Mouse (Mus musculus) skeletal muscle tissue, adult 2 months (tissue): ENCODE data around the gene Ptcd2.
"Not testable (repeated sequence)": the region's sequence is repeated elsewhere in the genome, so short reads cannot be mapped to it uniquely, and the experiment has no call there.

ENCODE experiments used
- DNase-seq: peaks from one replicate; pipeline ENCODE4 v3.0.0-alpha.2; 2012; ENCODE audit warnings: low read depth, low spot score

Ptcd2 gene

DNA sequence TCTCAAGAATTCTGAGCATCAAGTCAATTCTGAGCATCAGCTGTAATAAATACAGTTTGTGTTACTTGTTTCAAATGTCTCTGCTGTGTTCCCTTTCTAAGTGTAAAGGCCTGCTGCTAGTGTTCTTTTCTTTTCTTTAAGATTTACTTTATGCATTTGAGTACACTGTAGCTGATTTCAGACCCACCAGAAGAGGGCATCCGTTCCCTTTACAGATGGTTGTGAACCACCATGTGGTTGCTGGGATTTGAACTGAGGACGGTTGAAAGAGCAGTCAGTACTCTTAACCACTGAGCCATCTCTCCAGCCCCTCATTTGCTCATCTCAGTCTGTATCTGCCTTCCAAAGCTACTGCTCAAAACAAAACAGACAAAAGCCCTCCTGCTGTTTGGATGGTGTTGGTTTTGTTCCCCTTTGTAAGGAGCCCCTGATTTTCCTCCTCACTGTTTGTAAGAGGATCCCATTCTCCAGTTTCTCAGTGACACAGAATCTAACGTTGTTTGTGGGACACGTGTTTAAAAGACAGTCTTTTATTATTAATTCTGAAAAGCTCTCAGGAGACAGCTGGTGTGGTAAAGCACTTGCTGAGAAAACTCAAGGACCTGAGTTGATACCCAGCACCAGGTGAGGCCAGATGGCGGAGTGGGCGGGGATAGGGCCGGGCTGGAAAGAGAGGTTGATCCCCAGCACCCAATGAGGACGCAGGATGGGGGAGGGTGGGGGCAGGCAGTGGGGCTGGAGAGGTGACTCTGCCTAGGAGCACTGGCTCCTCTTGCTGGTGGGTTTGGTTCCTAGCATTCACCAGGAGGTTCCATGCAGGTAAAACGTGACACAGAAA, 12.1 kb upstream of the Ptcd2 start:
- DNase-seq = no peak

DNA sequence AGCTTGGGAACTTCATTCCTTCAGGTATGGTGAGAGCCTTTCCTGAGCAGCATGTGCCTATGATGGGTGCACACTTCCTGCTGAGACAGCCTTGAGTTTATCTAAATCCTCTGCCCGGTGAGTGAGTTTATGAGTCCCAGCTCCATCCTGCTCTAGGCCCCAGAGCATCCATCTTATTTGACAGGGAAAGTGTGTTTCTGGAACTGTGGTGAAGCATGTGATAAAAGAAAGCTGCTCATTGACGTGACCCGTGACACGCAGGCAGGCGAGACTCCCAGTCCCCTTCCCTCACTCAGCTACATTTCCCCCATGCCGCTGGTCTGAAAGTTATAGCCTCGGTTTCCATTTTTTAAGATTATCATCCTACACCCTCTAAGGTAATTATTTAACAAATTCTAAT, 11.4 kb upstream of the Ptcd2 start:
- DNase-seq = no peak

DNA sequence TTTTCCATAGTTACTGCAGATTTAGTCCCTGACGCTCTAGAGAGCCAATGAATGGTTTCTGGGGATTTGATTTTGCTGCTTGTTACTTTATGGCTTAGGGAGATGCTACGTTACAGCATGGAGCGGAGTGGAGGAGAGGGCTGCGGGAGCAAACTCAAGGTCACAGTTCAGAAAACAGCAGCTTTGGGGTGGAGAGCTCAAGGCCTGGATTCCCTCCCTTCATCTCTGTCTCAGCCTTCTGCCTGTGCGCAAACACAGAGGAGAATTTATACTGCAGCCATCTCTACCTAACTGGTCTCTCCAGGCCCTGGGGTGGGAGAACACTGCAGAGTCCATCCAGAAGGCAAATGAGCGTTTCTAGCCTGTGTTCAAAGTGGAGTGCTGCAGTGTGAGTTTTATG, 10.6 kb upstream of the Ptcd2 start:
- no peak for DNase-seq

DNA sequence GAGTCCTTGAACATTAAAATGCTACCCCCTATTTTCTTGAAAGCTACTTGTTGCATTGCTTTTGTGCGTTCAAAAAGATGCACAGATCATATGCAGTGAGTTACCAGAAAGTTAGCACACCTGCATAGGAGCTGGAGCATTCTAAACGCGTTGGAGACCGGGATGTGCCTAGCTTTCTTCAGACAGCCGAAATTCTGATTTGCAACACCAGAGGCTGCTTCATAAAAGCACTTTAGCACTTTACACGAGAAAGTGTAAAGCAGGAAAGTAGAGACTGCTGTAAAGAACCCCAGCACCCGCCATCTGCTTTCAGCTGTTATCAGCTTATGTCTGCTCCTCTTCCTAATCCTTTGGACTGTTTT, 9.0 kb upstream of the Ptcd2 start:
- DNase-seq = no peak

DNA sequence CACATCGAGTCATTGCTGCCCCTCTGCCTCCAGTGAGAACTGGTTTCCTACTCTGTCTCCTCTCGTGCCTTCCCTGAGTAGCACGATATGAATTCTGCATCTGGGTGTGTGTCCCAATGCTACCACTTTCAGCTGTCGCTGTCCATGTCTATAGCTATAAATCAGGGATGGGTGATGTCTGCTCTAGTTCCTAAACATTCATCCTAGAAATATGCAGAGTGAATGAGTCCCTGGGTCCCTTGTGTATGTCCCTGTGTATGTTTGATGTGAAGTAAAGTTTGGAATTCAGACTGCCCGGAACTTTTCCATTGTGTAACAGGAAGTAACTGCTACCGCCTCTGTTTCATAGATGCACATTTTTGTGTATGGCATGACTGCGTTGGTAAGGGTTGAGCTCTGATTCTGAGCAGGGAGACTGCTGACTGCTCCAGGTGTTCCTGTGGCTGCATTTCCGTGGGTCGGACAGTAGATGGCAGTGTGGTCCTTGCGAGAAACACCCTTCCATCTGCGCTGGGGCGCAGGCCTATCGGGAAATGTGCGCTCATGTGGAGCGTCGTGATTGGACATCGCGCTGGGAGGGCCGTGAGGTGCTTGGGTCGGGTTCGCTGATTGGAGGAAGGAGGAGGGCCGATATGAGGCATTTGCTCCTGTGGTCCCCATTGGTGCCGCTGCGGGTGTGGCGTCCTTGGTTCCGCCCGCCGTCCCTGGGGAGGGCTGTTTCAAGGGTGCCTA, 8.4 kb upstream of the Ptcd2 start:
- peak; percentile 99 for DNase-seq

DNA sequence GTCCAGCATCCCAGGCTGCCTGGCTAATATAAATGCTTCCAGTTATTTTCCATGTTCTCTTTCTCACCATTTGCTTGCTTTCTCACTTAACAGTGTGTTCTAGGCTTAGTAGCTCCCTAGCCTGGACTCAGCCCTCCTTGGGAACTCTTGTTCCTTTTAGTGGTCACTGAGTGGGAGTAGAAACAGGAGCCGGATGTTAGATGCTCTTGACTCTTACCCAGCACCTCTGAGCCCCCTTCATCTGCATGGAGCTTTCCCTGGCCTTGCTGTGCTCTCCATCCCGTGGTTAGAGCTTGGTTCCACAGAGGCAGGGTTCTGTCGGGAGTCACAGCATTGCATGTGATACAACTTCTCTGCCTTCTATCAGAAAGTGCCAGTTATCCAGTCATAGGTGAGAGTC, 7.1 kb upstream of the Ptcd2 start:
- DNase-seq = no peak

DNA sequence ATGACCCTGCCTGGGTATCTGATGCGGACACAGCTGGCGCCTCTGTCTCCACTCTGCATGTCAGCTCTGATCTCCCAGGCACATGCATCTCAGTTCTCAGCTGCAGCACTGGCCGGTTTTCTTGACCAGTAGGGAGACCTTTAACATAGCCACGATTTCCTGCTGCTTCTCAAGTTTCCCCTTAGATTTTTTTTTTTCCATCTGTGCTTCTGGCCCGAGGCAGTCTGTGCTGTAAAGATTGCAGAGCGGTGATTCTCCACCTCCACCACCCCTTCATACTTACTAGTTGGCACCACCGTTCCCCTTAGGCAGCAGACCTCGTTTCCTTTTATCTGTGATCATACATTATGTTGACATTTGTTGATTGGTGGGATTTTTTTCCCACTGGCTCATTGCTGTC, 6.7 kb upstream of the Ptcd2 start:
- no peak for DNase-seq

DNA sequence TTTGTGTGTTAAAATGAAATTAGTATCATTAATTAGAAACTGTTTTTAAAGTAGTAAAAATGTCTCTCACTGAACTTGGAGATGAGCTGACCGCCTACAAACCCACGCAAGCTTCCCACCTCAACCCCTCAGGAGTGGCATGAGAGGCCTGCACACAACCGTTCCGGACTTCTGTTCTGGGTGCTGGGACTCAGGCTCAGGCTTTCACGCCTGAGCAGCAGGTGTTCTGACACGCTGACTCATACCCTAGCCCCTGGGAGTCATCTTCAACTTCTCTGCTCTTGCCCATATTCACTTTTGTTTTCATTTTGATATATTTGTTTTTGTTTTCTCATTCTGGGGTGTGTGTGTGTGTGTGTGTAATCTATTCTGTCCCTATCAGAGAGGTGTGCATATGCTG, 5.5 kb upstream of the Ptcd2 start:
- DNase-seq = no peak

DNA sequence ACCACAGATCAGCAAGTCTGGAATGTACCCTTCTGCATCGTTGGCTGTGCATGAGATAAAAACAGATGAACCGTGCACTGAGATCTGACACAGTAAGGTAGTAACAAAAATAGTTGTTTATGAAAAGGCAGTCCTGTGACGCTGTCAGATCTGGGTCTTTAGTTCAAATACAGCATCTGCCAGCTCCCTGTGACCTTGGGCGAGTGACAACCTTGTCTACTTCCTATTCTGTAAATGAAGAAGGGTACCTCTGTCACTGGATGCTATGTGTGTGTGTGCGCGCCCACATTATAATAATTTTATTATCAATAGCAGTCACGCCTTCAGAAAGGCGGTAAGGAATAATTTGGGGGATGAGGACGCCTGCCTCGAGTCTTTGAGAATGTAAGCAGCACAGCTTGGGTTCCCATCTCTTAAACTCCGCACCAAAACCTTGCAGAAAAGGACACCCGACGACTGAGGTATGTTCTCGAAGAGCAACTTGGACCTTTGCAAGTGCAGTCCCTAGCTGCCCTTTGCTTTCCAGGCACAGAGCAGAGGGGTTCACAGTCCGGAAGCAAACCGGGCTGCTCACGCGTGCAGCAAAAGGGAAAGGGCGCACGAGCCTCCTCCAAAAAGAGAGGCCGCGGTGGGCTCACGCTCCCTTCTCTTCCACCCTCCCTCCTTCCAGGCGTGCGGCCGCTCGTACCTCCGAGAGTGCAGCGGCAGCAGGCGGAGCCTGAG, 468 bp downstream of the Ptcd2 start:
- DNase-seq = no peak

DNA sequence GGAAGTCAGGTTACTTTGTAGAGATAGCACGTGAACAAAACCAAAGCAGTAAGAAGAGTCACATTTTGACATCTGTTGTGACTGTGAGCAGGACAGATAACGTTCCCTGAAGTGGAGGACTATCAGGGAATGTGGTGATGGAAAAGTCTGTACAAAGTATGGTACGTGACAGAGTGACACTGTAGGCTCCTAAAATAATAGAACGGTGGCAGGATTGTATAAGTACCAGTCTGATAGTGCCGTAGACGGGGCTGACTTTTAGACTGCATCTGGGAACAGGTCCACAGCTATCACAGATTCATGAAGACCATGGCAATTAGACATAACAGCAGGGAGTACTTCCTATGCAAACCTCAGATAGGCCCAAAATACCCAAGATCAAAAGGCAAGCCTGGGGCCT, 3.0 kb downstream of the Ptcd2 start:
- DNase-seq = no peak

DNA sequence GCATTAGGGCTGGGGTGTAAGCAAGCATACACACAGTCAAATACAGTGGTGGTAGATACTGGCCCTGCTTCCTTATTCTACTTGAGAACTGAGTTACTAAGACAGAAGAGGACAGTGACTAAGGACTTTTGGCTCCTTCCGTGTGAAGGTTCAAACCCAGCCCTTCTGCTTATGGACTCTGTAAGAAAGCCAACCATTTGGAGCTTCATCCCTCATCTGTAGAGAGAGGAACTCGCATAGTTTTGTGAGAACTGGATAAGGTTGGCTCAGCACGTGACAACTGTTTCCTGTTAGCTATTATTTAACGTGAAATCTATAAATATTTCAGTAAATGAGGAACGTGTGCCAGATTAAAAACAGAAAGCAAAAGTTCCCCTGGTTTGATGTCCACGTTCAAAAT, 7.0 kb downstream of the Ptcd2 start:
- no peak for DNase-seq

DNA sequence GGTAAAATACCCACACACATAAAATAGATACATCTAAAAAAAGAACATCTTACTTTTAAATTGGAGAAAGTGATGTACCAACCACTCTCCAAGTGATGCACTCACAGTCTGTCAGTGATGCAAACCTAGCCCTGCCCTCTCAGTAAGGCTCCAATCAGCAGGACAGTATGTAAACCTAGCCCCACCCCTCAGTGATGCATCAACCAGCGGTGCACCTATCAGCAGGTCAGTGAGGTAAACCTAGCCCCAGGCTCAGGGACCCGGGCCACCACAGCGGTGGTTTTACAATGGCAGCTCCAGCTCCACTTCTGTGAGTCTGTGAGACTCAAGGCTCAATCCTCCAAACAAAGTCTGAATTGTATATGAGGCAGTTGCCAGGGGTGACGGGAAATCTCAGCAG, 13.2 kb downstream of the Ptcd2 start:
- no peak for DNase-seq

DNA sequence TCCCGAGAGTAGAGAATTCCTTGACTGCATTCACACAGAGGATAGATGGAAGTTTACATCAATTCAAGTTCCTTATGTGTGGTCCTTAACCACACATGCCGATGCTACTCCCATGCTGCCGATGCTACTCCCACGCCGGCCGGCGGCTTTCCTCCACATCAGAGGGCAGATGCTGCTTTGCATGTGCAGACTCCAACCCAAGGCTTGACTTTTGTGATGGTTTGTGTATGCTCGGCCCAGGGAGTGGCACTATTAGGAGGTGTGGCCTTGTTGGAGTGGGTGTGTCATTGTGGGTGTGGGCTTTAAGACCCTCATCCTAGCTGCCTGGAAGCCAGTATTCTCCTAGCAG, 20.2 kb downstream of the Ptcd2 start:
- not testable (repeated sequence) for DNase-seq

DNA sequence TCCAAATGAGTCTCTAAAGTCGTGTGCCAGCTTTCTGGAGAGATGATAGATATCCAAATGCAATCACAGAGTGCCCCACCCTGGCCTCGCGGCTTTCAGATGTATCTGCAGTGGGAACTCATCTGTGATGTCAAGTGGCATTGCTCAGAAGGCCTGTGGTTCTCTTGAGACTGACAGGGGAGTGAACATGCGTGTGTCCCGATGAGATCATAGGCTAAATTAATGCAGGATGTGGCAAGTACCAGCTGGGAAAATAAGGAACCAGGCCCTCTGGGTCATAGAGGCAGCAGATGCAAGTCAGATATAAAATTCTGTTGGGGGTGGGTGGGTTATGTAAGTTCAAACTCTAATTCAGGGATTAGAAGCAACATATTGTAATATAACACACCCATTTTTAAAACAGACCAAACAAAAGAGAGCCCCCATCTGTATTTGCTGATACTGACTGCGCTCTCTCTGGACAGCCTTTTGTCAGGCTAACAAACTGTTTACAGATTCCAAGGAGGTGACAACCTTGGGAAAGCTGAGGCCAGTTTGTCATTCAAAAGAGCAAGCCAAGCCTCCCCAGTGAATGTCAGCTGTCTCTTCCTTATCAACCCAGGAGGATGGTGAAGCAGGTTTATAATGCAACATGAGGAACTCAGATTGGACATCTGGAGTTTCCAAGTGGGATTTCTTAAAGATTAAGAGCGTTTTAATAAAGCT, 20.7 kb downstream of the Ptcd2 start:
- DNase-seq = peak; percentile 82

DNA sequence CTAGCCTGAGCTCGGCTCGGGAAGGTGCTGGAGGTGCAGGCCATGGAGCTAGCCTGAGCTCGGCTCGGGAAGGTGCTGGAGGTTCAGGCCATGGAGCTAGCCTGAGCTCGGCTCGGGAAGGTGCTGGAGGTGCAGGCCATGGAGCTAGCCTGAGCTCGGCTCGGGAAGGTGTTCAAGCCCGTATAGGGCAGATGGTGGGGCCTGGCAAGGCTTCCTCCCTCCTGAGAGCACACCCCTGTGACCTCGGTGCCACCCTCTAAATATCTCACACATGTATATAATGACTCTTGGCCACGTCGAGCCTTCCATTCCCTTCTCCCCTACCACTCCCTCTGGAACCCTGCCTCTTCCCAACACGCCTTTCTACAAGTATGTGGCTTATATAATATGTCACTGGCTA, 21.6 kb downstream of the Ptcd2 start:
- DNase-seq = not testable (repeated sequence)

DNA sequence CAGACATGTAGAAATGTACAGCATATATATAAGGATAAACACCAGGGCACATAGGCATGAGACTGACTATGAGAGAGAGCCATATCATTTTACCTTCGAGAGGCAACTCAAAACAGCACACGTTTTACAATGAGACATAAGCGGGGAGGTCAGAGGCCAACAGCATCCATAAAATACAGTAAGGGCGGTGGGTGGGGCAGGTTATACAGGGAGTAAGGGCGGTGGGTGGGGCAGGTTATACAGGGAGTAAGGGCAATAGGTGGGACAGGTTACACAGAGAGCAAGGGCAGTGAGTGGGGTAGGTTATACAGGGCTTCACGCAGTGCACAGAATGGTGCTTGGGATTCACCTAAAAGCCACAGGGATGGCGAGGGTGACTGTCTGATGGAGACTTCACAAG, 24.1 kb downstream of the Ptcd2 start:
- no peak for DNase-seq

DNA sequence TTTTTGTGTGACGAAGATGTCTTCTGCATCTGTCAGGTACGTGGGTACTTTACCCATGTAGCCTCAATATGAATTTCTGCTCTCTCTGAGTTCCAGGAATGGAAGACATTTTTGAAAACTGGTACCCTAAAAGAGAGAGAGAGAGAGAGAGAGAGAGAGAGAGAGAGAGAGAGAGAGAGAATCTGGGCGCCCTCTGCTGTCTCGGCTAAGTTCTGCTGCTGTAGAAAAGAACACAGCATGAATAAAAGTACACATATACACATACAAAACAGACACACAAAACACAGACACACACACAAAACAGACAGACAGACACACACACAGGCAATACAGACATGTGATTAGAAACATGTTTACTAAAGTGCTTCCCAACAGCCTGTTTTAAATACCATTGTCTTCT, 27.4 kb downstream of the Ptcd2 start:
- DNase-seq = no peak

DNA sequence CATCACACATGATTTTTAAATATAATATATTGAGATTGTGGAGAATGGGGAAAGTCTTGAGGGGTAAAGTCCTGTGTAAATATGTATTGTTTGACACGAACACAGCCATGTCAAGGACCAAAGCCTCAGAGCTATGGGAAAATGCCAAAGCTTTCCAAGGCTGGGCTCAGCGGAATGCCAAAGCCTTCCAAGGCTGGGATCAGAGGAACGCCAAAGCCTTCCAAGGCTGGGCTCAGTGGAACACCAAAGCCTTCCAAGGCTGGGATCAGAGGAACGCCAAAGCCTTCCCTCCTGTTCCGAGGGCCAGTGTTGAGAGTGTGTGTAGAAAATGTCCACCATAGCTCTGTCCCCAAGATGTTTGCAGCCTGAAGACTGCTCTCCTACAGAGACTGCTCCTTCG, 28.1 kb downstream of the Ptcd2 start:
- DNase-seq = no peak

DNA sequence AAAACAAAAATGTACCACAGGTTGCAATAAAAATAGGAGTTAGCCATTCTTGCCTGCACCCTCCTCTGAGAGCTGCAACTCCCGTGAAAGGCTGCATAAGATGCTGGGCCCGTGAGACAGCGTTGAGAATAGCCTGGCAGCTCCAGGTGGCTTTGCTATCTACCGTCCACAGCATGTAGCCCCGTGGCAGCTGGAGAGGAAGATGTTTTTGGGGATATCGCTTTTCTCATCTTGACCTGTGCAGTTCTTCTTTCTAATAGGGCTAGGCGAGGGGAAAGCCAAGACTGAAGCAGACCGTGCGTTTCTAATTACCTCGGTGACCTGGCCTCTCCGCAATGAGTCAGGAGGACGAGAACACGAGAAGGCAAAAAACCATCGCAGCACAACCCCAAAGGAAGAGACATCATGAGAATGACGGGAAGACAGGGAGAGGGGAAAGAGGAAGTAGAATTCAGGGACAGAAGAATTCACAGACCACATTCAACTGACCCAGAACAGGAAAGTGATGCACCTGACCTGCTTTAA, 29.8 kb downstream of the Ptcd2 start:
- DNase-seq = no peak

DNA sequence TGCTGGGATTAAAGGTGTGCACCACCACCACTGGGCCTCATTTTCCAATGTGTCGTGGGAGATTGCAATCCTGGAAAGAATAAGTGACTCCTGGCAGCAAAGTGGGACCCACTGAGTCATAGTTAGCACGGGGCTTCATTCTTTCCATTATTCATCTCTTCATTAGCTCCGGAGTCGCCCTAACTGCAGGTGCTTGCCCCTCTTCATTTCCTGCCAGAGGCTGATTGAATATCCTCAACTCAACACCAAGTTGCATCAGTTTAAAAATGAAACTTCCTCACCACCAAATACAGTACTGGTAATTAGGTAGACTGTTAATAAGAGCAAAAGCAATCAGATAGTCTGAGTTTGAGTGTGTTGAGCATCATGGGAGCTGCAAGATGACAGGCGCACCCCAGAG, 30.4 kb downstream of the Ptcd2 start:
- no peak for DNase-seq

DNA sequence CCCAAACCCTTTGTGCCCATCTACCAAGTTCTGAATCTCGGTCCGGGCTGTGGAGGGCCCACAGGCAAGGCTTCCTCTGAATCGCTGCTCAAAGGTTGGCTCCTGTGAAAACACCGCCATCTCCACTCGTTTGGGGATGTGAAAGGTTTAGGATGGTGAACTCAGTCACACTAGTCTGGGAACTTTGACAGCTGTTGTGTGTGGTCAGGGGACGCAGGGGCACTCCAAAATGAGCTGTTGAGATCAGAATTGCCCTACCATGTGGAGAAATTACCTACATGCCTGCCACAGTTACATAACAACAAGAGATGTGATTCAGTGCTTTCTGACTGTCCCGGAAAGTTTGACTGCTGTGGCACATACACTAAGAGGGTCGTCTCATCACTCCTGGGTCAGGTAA, 36.1 kb downstream of the Ptcd2 start:
- DNase-seq = no peak

DNA sequence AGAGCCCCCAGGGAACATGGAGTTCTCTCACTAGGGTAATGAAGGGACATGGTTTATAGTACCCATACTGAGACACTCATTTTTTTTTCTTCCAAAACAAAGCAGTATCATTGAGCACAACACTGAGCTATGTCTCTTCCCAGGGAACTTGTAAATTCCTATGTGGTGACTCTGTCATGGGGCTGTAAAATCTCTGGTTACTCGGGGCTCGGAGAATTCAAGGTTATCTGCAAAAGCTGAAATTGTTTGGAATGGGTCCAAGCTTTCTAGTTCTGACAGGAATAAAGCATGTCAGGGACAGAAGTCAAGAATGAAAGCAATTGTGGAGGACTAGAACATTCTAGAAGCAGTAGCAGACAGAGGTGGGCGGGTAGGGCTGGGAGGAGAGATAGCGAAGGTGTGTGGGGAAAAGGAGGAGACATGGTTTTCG, 36.6 kb downstream of the Ptcd2 start:
- DNase-seq = peak; percentile 62
